Mouse (Mus musculus) hindbrain, embryonic 16.5 days (tissue): Measurements from ENCODE around the gene Trpm2. TPM values are rescaled to one million over a fixed set of nuclear protein-coding genes. Genes with fewer than 3 reads are reported as not detected.

ENCODE experiments used
- ATAC-seq: fragments of 200-750 bp; cut with Nextera tagmentation; 2 replicates; pipeline ENCODE4 v1.8.0; 2017; ENCODE audit warnings: moderate TSS enrichment, moderate library complexity
- H3K27ac ChIP-seq: fragments of 300-500 bp; sonication (generic); 2 replicates; pipeline ENCODE4 v1.5.1; 2014; ENCODE audit warnings: low read depth, mild to moderate bottlenecking, control low read depth, low read length, moderate library complexity
- H3K27me3 ChIP-seq: fragments of 300-500 bp; sonication (generic); replicated peaks from 2 replicates; pipeline ENCODE4 v1.6.1; 2014; ENCODE audit warnings: low read length; ENCODE audit not compliant: control insufficient read depth, insufficient read depth
- H3K36me3 ChIP-seq: fragments of 300-500 bp; sonication (generic); 2 replicates; pipeline ENCODE4 v1.6.1; 2014; ENCODE audit warnings: mild to moderate bottlenecking, low read length, moderate library complexity, mixed read lengths; ENCODE audit not compliant: control insufficient read depth, insufficient read depth
- H3K4me1 ChIP-seq: fragments of 300-500 bp; sonication (generic); 2 replicates; pipeline ENCODE4 v1.6.1; 2014; ENCODE audit warnings: low read depth, low read length; ENCODE audit not compliant: control insufficient read depth, insufficient read depth
- H3K4me2 ChIP-seq: fragments of 300-500 bp; sonication (generic); 2 replicates; pipeline ENCODE4 v1.6.1; 2014; ENCODE audit warnings: mild to moderate bottlenecking, low read length, control low read depth, moderate library complexity
- H3K4me3 ChIP-seq: fragments of 300-500 bp; sonication (generic); 2 replicates; pipeline ENCODE4 v1.5.1; 2014; ENCODE audit warnings: mild to moderate bottlenecking, low read length, control low read depth, moderate library complexity
- H3K9ac ChIP-seq: fragments of 300-500 bp; sonication (generic); 2 replicates; pipeline ENCODE4 v1.6.1; 2014; ENCODE audit warnings: low read depth, mild to moderate bottlenecking, control low read depth, low read length, moderate library complexity
- H3K9me3 ChIP-seq: fragments of 300-500 bp; sonication (generic); 2 replicates; pipeline ENCODE4 v1.6.1; 2014; ENCODE audit warnings: mild to moderate bottlenecking, low read length, moderate library complexity; ENCODE audit not compliant: control insufficient read depth
- WGBS: fragments of 180-500 bp; shearing (Covaris S2); extraction: QIAGEN DNeasy Blood & Tissue Kit; methylation state at CpG from one replicate; pipeline ENCODE4 v1.1.7; 2014; 5-methylcytosine and 5-hydroxymethylcytosine counted together
- polyA plus RNA-seq: library from polyadenylated mRNA; unstranded; fragments of >200 nt; fragmentation: Nextera tagmentation; extraction: Ambion mirVana; gene quantifications from 2 replicates; pipeline ENCODE4 v1.2.1, GENCODE M21; 2015

The Trpm2 gene
- polyA plus RNA-seq, 1 experiment from 2014 or later = 7.8 TPM

- no peaks in the 10 kb centered on the region for H3K9me3 ChIP-seq
- H3K4me1 ChIP-seq = peaks cover 12% of the 10 kb centered on the region; the same call in 1 of the 2 replicates
- peak overlapping the region; percentile 60 for H3K4me3 ChIP-seq
- no peak for ATAC-seq
- H3K27me3 ChIP-seq = no peaks in the 10 kb centered on the region
- 78% methylated on average over 27 of the region's 27 CpGs for WGBS
- H3K36me3 ChIP-seq = 0 out of 2 replicates have a peak, but pooled peaks cover 2% of the 10 kb centered on the region
- H3K4me2 ChIP-seq = peak overlapping the region; percentile 78
- H3K9ac ChIP-seq = peak overlapping the region; percentile 76; the same call in 1 of the 2 replicates
- H3K27ac ChIP-seq = peak overlapping the region; percentile 61; the same call in 1 of the 2 replicates
These were observed 69.2 kb downstream of the Trpm2 start for GRCm38 (mm10) chr10:77900903-77901818.

GRCm38 (mm10) chr10:77900126-77900525 is 70.2 kb downstream of the Trpm2 start:
- H3K36me3 ChIP-seq = 0 out of 2 replicates have a peak, but pooled peaks cover 2% of the 10 kb centered on the region

GRCm38 (mm10) chr10:77895562-77895961 is 74.8 kb downstream of the Trpm2 start:
- no peak for ATAC-seq
- Histone ChIP-seq H3K9me3 (no peaks in the 10 kb centered on the region), H3K27ac (no peak overlapping the region), H3K4me3 (no peak overlapping the region), H3K36me3 (0 out of 2 replicates have a peak, but pooled peaks cover 2% of the 10 kb centered on the region), H3K4me1 (peaks cover 4% of the 10 kb centered on the region; the same call in 1 of the 2 replicates), H3K9ac (no peak overlapping the region), H3K4me2 (no peak overlapping the region), H3K27me3 (no peaks in the 10 kb centered on the region)
- 50% methylated on average over 5 of the region's 5 CpGs for WGBS

More at GRCm38 (mm10) chr10:77900126-77900525, 70.2 kb downstream of the Trpm2 start:
- ATAC-seq = no peak
- Histone ChIP-seq H3K27me3 (no peaks in the 10 kb centered on the region), H3K4me1 (peaks cover 12% of the 10 kb centered on the region; the same call in 1 of the 2 replicates), H3K9ac (no peak overlapping the region; the same call in 1 of the 2 replicates), H3K9me3 (no peaks in the 10 kb centered on the region), H3K27ac (no peak overlapping the region), H3K4me3 (no peak overlapping the region), H3K4me2 (no peak overlapping the region)
- 77% methylated on average over 7 of the region's 7 CpGs for WGBS

DNA sequence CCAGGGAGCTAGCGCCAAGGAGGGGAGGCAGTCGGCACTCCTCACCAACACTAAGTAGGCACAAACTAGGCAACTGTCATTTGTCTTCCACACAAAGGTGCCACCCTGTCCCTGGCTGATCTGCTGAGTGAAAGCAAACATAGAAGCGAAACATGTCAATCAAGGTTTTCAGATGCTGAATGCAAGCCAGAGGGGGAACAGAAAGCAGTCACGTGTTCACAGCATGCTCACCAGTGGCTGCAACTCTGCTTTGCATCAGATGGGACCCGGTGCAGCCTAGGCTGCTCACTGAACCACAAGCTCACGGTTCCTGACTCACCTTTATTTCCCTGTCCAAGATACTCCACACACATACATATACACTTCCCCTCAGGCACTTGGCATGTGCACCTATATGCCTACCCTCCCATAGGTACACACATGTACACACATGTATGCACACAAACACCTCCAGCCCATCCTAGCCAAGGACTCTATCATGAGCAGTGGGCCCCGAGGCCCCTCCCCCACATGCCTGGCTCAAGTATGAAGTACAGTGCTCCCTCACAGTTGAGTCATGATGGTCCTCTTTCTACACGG is 79.3 kb downstream of the Trpm2 start:
- Histone ChIP-seq H3K36me3 (no peaks in the 10 kb centered on the region), H3K9me3 (no peaks in the 10 kb centered on the region; the same call in 1 of the 2 replicates), H3K4me2 (no peak overlapping the region), H3K4me1 (no peaks in the 10 kb centered on the region), H3K9ac (no peak overlapping the region), H3K27ac (no peak overlapping the region), H3K27me3 (no peaks in the 10 kb centered on the region), H3K4me3 (no peak overlapping the region)
- 83% methylated on average over 8 of the region's 8 CpGs for WGBS
- 0 out of 2 replicates have a peak, but pooled peaks have one; percentile 30 for ATAC-seq

- 58% methylated on average over 12 of the region's 12 CpGs for WGBS
- H3K4me1 ChIP-seq = no peaks in the 10 kb centered on the region
These were observed 84.2 kb downstream of the Trpm2 start for GRCm38 (mm10) chr10:77886007-77886747.

GRCm38 (mm10) chr10:77882553-77882952 is 87.8 kb downstream of the Trpm2 start:
- H3K27me3 ChIP-seq = no peaks in the 10 kb centered on the region
- no peak for ATAC-seq
- no peak overlapping the region for H3K9ac ChIP-seq
- H3K27ac ChIP-seq = no peak overlapping the region
- H3K4me2 ChIP-seq = no peak overlapping the region
- H3K4me3 ChIP-seq = no peak overlapping the region
- no peaks in the 10 kb centered on the region for H3K36me3 ChIP-seq
- no peaks in the 10 kb centered on the region for H3K4me1 ChIP-seq
- no peaks in the 10 kb centered on the region for H3K9me3 ChIP-seq
- 95% methylated on average over 5 of the region's 5 CpGs for WGBS

More at GRCm38 (mm10) chr10:77886007-77886747, 84.2 kb downstream of the Trpm2 start:
- H3K36me3 ChIP-seq = no peaks in the 10 kb centered on the region
- H3K27me3 ChIP-seq = no peaks in the 10 kb centered on the region
- H3K4me2 ChIP-seq = no peak overlapping the region
- no peaks in the 10 kb centered on the region; the same call in 1 of the 2 replicates for H3K9me3 ChIP-seq
- no peak overlapping the region for H3K9ac ChIP-seq
- no peak overlapping the region for H3K4me3 ChIP-seq
- no peak overlapping the region for H3K27ac ChIP-seq
- ATAC-seq = no peak

GRCm38 (mm10) chr10:77880305-77880704 is 90.1 kb downstream of the Trpm2 start:
- Histone ChIP-seq H3K4me1 (no peaks in the 10 kb centered on the region), H3K27ac (no peak overlapping the region), H3K4me3 (no peak overlapping the region), H3K9me3 (no peaks in the 10 kb centered on the region), H3K27me3 (no peaks in the 10 kb centered on the region), H3K9ac (no peak overlapping the region), H3K36me3 (no peaks in the 10 kb centered on the region), H3K4me2 (no peak overlapping the region)
- 87% methylated on average over 3 of the region's 3 CpGs for WGBS
- no peak for ATAC-seq

DNA sequence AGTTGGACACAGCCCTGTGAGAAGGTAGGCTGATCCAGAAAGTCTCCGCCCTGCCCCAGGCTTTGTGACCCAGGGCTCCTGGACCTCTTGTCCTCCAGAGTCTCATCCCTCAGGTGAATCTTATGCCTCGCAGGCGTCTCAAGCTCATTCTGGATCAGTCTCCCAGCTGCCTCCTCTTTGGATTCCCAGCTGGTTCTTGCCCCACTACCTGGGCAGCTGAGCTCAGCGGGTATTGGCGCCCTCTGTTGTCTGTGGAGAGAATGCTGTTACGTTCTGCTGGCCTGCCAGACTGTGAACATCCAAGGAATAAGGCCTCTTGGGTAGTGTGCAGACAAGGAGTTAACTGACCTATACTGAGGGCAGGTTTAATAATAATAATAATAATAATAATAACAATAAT is 91.4 kb downstream of the Trpm2 start:
- Histone ChIP-seq H3K27me3 (no peaks in the 10 kb centered on the region), H3K9ac (no peak overlapping the region)

More for the DNA sequence above, 91.4 kb downstream of the Trpm2 start:
- no peak for ATAC-seq
- no peak overlapping the region for H3K4me3 ChIP-seq
- no peak overlapping the region for H3K4me2 ChIP-seq
- no peak overlapping the region for H3K27ac ChIP-seq
- 60% methylated on average over 6 of the region's 6 CpGs for WGBS
- no peaks in the 10 kb centered on the region for H3K36me3 ChIP-seq
- H3K9me3 ChIP-seq = no peaks in the 10 kb centered on the region
- H3K4me1 ChIP-seq = no peaks in the 10 kb centered on the region
